Mouse (Mus musculus) G1E (cell line): Measurements from ENCODE around the gene Nme9. TPM values are rescaled to one million over a fixed set of nuclear protein-coding genes. Genes with fewer than 3 reads are reported as not detected.

Experiments
- ATAC-seq: 2 replicates; pipeline ENCODE4 v1.8.0; 2016; ENCODE audit warnings: mild to moderate bottlenecking; ENCODE audit not compliant: insufficient number of reproducible peaks, poor library complexity, low FRiP score, severe bottlenecking; ENCODE audit errors: extremely low read depth
- DNase-seq: peaks from one replicate; pipeline ENCODE4 v3.0.0; 2012; ENCODE audit warnings: low spot score
- H3K27me3 ChIP-seq: 2 replicates; pipeline ENCODE4 v1.6.1; 2012; ENCODE audit warnings: mild to moderate bottlenecking, low read length, inconsistent platforms; ENCODE audit not compliant: insufficient read depth
- H3K36me3 ChIP-seq: replicated peaks from 2 replicates; pipeline ENCODE3; 2012; ENCODE audit warnings: mild to moderate bottlenecking, inconsistent platforms
- H3K4me1 ChIP-seq: 2 replicates; pipeline ENCODE4 v1.6.1; 2012; ENCODE audit warnings: low read depth, low read length, inconsistent platforms, mixed read lengths; ENCODE audit not compliant: insufficient read depth
- H3K4me3 ChIP-seq: 2 replicates; pipeline ENCODE4 v1.5.1; 2012; ENCODE audit warnings: low read depth, mild to moderate bottlenecking, inconsistent platforms, low read length, moderate library complexity, mixed read lengths
- H3K9me3 ChIP-seq: replicated peaks from 2 replicates; pipeline ENCODE4 v1.6.1; 2012; ENCODE audit warnings: inconsistent platforms
- CTCF ChIP-seq: IDR thresholded peaks from 2 replicates; pipeline ENCODE4 v1.5.1; 2012; ENCODE audit warnings: low read depth, low read length, inconsistent platforms, mixed read lengths
- GATA1 ChIP-seq: IDR thresholded peaks from 2 replicates; pipeline ENCODE4 v1.6.1; 2012; ENCODE audit warnings: borderline replicate concordance, low read length, inconsistent platforms, mixed read lengths
- GATA2 ChIP-seq: IDR thresholded peaks from 2 replicates; pipeline ENCODE4 v1.6.1; 2012; ENCODE audit warnings: low read depth, low read length, inconsistent platforms, borderline replicate concordance
- POLR2AphosphoS5 ChIP-seq: IDR thresholded peaks from 2 replicates; pipeline ENCODE4 v1.6.1; 2012; ENCODE audit warnings: low read depth, low read length, inconsistent platforms; ENCODE audit not compliant: insufficient replicate concordance
- TAL1 ChIP-seq: conservative IDR thresholded peaks from 2 replicates; pipeline ENCODE4 v1.6.1; 2012; ENCODE audit warnings: low read depth, low read length, inconsistent platforms, mixed read lengths
- polyA plus RNA-seq: library from polyadenylated mRNA; stranded (reverse); fragments of >175 nt; gene quantifications from 2 replicates; pipeline ENCODE4 v1.2.3, GENCODE M21; 2012
- total RNA-seq, 2 experiments: library from RNA; stranded (forward) in 1 of 2; stranded (reverse) in 1 of 2; fragments of 200-1000 nt in 1 of 2; fragments of >200 nt in 1 of 2; fragmentation: Nextera tagmentation in 1 of 2; gene quantifications; 2 replicates each; pipeline ENCODE4 v1.2.3; 2014 to 2017

Gene Nme9
- total and polyA plus RNA-seq, 3 experiments, result not detected

DNA sequence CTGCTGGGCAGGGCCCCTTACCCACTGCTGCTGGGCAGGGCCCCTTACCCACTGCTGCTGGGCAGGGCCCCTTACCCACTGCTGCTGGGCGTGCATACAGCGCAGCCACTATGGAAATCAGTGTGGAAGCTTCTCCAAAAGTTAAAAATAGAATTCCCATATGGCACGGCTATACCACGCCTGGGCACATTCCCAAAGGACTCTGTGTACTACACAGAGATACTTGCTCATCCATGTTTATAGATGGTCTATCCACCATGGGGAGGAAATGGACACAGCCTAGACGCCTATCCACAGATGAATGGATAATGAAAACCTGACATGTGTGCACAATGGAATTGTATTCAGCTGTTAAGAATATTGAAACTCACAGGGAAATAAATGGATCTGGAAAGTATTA, 10.3 kb upstream of the Nme9 start:
- Histone ChIP-seq H3K4me1 (peaks cover 19% of the 10 kb centered on the region), H3K27me3 (peaks cover 38% of the 10 kb centered on the region), H3K36me3 (no peaks in the 10 kb centered on the region), H3K9me3 (peaks cover 13% of the 10 kb centered on the region), H3K4me3 (no peak overlapping the region)
- no peak for TF ChIP-seq GATA2
- TF ChIP-seq CTCF, result no peak
- no peak for TF ChIP-seq GATA1
- TF ChIP-seq TAL1, result no peak
- DNase-seq (no peak), ATAC-seq (no peak)

DNA sequence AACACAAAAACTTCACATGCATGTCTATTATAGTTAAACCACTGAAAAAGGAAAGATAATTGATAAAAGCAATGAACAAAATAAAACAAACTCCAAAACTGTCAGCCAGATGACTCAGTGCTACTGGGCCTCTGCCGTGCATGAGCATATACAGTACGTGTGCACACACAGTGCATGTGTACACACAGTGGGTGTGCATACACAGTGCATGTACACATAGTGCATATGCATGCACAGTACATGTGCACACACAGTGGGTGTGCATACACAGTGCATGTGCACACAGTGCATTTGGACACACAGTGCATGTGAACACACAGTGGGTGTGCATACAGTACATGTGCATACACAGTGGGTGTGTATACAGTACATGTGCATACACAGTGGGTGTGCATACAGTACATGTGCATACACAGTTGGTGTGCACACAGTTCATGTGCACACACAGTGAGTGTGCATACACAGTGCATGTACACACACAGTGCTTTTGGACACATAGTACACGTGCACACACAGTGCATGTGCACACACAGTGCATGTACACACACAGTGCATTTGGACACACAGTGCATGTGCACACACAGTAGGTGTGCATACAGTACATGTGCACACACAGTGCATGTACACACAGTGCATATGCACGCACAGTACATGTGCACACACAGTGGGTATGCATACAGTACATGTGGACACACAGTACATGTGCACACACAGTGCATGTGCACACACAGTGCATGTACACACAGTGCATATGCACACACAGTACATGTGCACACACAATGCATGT, 9.4 kb upstream of the Nme9 start:
- Histone ChIP-seq H3K4me3 (peak overlapping the region; percentile 13; the same call in 1 of the 2 replicates), H3K36me3 (no peaks in the 10 kb centered on the region), H3K9me3 (peaks cover 7% of the 10 kb centered on the region), H3K4me1 (peaks cover 12% of the 10 kb centered on the region), H3K27me3 (peaks cover 31% of the 10 kb centered on the region)
- TF ChIP-seq TAL1 (no peak), CTCF (0 out of 2 replicates have a peak, but pooled peaks have one; percentile 27), GATA1 (no peak), POLR2AphosphoS5 (peak; percentile 54; the same call in 1 of the 2 replicates), GATA2 (0 out of 2 replicates have a peak, but pooled peaks have one; percentile 4)
- no peak for DNase-seq
- ATAC-seq, result no peak

DNA sequence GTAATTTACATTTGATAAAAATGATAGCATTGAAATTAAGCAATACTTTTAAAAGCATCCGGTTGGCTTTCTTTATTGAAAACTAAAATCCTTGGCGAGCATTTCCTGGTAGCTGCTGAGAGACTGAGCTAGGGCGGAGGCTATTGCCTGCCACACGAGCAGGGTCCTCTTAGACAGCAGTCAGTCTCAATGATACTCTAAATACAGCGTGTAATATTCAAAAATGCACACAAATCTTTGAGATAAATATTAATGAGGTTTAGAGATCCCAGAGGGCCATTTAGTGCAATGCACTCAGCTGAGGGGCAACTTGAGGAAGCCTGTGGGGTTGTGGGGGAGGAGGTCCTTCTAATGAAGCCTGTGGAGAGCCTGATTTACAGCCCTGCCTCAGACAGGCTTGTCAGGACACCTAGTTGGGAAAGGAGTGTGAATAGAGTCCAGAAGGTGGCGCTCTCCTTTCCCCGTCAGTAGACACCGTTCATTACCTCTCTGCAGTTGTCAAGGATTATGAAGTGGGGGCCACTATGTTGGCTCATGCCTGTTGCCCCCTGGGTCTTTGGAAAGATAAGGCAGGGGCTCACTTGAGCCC, 6.6 kb upstream of the Nme9 start:
- DNase-seq (no peak), ATAC-seq (no peak)
- Histone ChIP-seq H3K4me1 (peaks cover 15% of the 10 kb centered on the region), H3K9me3 (peaks cover 7% of the 10 kb centered on the region), H3K36me3 (no peaks in the 10 kb centered on the region), H3K27me3 (peaks cover 11% of the 10 kb centered on the region; the same call in 1 of the 2 replicates), H3K4me3 (no peak overlapping the region)
- no peak for TF ChIP-seq POLR2AphosphoS5
- peak; percentile 24; the same call in 1 of the 2 replicates for TF ChIP-seq CTCF

DNA sequence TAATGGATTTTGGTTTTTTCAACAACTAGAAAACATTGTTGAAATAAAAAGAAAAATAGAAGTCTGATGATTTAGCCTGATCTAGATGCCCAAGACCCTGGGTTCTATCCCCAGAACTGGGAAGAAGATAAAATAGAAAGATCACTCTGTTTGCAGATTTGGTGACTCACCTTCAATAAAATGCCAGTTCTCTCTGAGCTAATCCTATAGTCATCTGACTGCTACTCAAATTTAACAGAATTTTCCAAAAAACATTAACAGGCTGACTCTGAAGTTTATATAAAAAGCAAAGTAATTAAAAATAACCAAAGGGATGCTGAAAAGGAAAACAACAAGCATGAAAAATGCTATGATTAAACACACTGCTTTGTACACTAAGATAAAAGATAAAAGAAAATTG, 5.0 kb upstream of the Nme9 start:
- Histone ChIP-seq H3K27me3 (peaks cover 19% of the 10 kb centered on the region), H3K4me3 (no peak overlapping the region), H3K9me3 (peaks cover 7% of the 10 kb centered on the region), H3K36me3 (no peaks in the 10 kb centered on the region), H3K4me1 (peaks cover 23% of the 10 kb centered on the region)
- TF ChIP-seq CTCF (no peak), GATA2 (no peak), POLR2AphosphoS5 (no peak), TAL1 (no peak), GATA1 (no peak)
- ATAC-seq (no peak), DNase-seq (no peak)

DNA sequence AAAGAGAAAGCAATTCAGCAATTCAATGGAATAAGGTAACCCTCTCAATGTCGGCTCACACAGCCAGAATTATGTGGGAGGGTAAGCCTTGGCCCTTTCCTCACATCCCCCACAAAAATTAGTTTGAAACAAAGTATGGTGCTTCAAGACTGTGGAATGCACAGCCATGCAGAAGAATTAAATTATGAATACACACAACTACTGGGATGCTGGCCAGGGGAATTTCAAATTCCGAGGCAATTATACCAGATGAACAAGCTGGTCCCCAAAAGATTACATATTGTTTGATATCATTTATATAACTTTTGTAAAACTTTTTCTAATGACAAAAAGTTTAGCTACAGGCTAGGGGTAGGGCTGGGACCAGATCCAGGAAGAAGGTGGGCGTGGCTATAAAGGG, 4.0 kb upstream of the Nme9 start:
- H3K36me3 ChIP-seq, result no peaks in the 10 kb centered on the region
- no peak for ATAC-seq
- no peak for DNase-seq
- H3K9me3 ChIP-seq, result no peaks in the 10 kb centered on the region
- peaks cover 18% of the 10 kb centered on the region for H3K27me3 ChIP-seq
- H3K4me3 ChIP-seq, result no peak overlapping the region
- no peak for TF ChIP-seq TAL1
- TF ChIP-seq CTCF, result no peak
- no peak for TF ChIP-seq POLR2AphosphoS5
- no peak for TF ChIP-seq GATA1
- no peak for TF ChIP-seq GATA2
- H3K4me1 ChIP-seq, result peaks cover 19% of the 10 kb centered on the region

DNA sequence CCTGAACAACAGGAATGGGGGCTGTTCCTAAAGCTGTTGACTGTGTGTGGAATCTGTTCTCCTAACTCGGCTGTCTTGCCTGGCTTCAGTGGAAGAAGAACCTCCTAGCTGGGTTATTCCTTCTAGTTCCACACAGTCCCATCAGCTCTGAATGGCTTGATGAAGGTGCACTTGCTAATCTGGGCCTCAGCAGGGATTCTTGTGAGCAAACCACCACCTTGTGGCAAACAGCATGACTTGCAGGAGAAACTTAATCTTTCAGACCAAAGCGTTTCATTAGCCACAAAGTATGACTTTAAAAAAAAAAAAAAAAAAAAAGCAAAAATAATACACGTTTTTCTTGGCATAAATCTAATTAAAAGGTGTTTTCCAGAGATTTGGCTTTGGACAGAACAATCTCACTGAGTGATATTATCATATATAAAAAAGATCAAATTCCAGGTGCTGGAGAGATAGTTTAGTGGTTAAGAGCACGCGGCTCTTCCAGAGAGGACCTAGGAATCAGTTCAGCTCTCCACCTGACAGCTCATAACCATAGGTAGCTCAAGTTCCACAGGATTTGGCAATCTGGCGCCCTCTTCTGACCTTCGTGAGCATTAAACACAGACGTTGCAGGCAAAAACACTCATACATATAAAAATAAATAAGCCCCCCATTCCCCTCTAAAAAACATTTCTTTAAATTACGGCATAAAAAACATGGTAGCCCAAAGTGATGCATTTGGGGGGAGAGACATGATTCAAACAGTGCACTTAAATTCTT, 1.2 kb upstream of the Nme9 start:
- no peaks in the 10 kb centered on the region for H3K9me3 ChIP-seq
- ATAC-seq, result peak; percentile 70
- H3K4me1 ChIP-seq, result peaks cover 19% of the 10 kb centered on the region
- TF ChIP-seq GATA2 (no peak), GATA1 (no peak), CTCF (no peak), POLR2AphosphoS5 (no peak), TAL1 (no peak)
- no peak for DNase-seq
- no peak overlapping the region for H3K4me3 ChIP-seq
- H3K27me3 ChIP-seq, result peaks cover 25% of the 10 kb centered on the region
- H3K36me3 ChIP-seq, result no peaks in the 10 kb centered on the region
